Mouse (Mus musculus) stomach, embryonic 16.5 days (tissue): ENCODE measurements around the gene Rnf185. TPM values are rescaled to one million over a fixed set of nuclear protein-coding genes. Genes with fewer than 3 reads are reported as not detected.

Experiments used
- ATAC-seq: fragments of 200-750 bp; cut with Nextera tagmentation; 2 replicates; pipeline ENCODE4 v1.8.0; 2017; ENCODE audit warnings: moderate number of reproducible peaks, moderate TSS enrichment; ENCODE audit not compliant: insufficient read depth, low FRiP score
- H3K27ac ChIP-seq: fragments of 300-500 bp; sonication (generic); 2 replicates; pipeline ENCODE4 v1.5.1; 2014; ENCODE audit warnings: low read length
- H3K27me3 ChIP-seq: fragments of 300-500 bp; sonication (generic); 2 replicates; pipeline ENCODE4 v1.6.1; 2014; ENCODE audit warnings: low read length, control low read depth, mixed read lengths; ENCODE audit not compliant: control insufficient read depth, insufficient read depth
- H3K36me3 ChIP-seq: fragments of 300-500 bp; sonication (generic); 2 replicates; pipeline ENCODE4 v1.6.1; 2014; ENCODE audit warnings: low read length; ENCODE audit not compliant: control insufficient read depth, insufficient read depth
- H3K4me1 ChIP-seq: fragments of 300-500 bp; sonication (generic); 2 replicates; pipeline ENCODE4 v1.6.1; 2014; ENCODE audit warnings: low read length, control low read depth, mixed read lengths; ENCODE audit not compliant: control insufficient read depth, insufficient read depth
- H3K4me2 ChIP-seq: fragments of 300-500 bp; sonication (generic); 2 replicates; pipeline ENCODE4 v1.6.1; 2014; ENCODE audit warnings: low read depth, low read length, mixed read lengths
- H3K4me3 ChIP-seq: fragments of 300-500 bp; sonication (generic); replicated peaks from 2 replicates; pipeline ENCODE4 v1.5.1; 2014; ENCODE audit warnings: mild to moderate bottlenecking, low read length
- H3K9ac ChIP-seq: fragments of 300-500 bp; sonication (generic); 2 replicates; pipeline ENCODE4 v1.6.1; 2014; ENCODE audit warnings: low read length
- H3K9me3 ChIP-seq: fragments of 300-500 bp; sonication (generic); replicated peaks from 2 replicates; pipeline ENCODE4 v1.6.1; 2016; ENCODE audit warnings: low read length, control low read depth; ENCODE audit not compliant: control insufficient read depth
- WGBS: fragments of 180-500 bp; shearing (Covaris S2); extraction: QIAGEN DNeasy Blood & Tissue Kit; methylation state at CpG from one replicate; pipeline ENCODE4 v1.1.7; 2014; 5-methylcytosine and 5-hydroxymethylcytosine counted together
- polyA plus RNA-seq: library from polyadenylated mRNA; unstranded; fragments of >200 nt; fragmentation: Nextera tagmentation; extraction: Ambion mirVana; gene quantifications from 2 replicates; pipeline ENCODE4 v1.2.1, GENCODE M21; 2015

Gene Rnf185
- polyA plus RNA-seq, 1 experiment from 2014 or later, result 30.7 TPM

DNA sequence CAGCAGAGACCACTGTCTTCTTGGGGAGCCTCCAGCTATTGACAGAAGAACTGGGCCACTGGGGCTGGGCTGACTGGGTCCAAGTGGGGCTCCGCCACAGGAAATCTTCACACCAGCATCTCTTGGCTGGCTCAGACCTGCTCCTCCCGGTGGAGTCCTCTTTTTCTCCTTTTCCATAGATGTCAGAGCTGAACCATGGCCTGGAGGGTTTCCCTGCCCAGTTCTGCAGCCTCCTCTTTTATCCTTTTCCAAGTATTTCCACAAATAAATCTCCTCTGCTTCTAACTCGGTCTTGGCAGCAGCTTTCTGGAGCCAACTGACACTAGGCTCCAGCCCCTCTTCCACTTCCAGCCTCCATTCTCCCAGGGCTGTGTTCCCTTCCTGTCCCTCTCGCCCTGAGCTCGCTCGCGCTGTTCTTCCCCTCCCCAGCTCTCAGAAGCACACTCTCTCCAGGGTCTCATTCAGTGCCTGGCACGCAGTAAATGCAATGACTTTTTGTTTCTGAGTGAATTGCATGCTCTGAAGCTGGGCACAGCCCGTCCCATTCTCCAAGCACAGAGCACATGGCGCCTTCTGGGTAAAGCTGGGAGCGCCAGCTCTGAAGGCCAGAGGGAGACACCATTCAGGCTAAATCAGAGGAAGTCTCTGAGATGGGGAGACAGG, 31.9 kb upstream of the Rnf185 start:
- ATAC-seq, result no peak

DNA sequence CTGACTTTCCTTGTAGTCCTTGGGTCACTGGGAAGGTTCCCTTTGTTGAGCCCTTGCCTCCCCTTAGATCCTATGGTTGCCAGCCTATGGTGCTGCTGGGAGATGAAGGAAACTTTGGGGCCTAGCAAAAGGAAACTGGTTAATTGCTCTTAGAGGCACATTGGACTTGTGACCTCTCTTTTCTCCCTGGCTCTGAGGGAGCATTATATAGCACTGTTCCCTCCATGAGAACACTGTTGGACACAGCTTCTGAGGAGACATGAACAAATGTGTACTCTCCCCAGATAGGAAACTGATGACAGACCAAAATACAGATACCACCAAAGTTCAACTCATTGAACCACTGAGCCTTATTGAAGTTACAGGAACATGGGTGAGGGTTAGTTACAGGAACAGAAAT, 23.3 kb upstream of the Rnf185 start:
- Histone ChIP-seq H3K4me2 (no peak overlapping the region), H3K4me3 (no peak overlapping the region), H3K27ac (no peak overlapping the region), H3K9me3 (no peaks in the 10 kb centered on the region), H3K27me3 (no peaks in the 10 kb centered on the region), H3K36me3 (no peaks in the 10 kb centered on the region), H3K9ac (no peak overlapping the region), H3K4me1 (no peaks in the 10 kb centered on the region)
- no peak for ATAC-seq

More for the DNA sequence above, 31.9 kb upstream of the Rnf185 start:
- Histone ChIP-seq H3K4me1 (0 out of 2 replicates have a peak, but pooled peaks cover 3% of the 10 kb centered on the region), H3K27ac (no peak overlapping the region), H3K4me2 (no peak overlapping the region), H3K27me3 (no peaks in the 10 kb centered on the region), H3K4me3 (no peak overlapping the region), H3K36me3 (no peaks in the 10 kb centered on the region), H3K9me3 (no peaks in the 10 kb centered on the region), H3K9ac (no peak overlapping the region)
- WGBS, result 59% methylated on average over 11 of the region's 11 CpGs

DNA sequence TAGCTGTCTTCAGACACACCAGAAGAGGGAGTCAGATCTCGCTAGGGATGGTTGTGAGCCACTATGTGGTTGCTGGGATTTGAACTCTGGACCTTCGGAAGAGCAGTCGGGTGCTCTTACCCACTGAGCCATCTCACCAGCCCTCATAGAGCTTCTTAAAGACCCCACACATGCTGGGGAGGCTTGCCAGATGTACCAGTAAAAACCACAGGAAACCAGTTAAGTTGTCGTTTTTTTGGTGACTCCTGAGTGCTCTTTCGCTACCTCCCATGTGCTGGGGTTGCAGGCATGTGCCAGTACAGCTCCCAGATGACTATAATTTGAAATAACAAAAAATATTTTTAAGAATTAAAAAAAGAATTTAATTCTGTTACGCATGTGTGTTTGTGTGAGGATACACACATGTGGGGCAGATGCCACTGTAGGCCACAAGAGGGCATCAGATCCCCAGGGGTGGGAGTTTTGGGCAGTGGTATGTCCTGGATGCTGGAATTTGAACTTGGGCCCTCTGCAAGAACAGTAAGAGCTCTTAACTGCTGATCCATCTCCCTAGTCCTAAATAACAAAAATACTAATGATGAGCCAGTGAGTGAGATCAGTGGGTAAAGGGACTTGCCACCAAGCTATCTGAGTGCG, 22.4 kb upstream of the Rnf185 start:
- H3K9me3 ChIP-seq, result no peaks in the 10 kb centered on the region
- no peak overlapping the region for H3K27ac ChIP-seq
- WGBS, result 85% methylated on average over 7 of the region's 7 CpGs
- ATAC-seq, result no peak
- H3K36me3 ChIP-seq, result no peaks in the 10 kb centered on the region
- H3K9ac ChIP-seq, result no peak overlapping the region
- no peak overlapping the region for H3K4me3 ChIP-seq
- no peak overlapping the region for H3K4me2 ChIP-seq
- no peaks in the 10 kb centered on the region for H3K27me3 ChIP-seq
- no peaks in the 10 kb centered on the region for H3K4me1 ChIP-seq

DNA sequence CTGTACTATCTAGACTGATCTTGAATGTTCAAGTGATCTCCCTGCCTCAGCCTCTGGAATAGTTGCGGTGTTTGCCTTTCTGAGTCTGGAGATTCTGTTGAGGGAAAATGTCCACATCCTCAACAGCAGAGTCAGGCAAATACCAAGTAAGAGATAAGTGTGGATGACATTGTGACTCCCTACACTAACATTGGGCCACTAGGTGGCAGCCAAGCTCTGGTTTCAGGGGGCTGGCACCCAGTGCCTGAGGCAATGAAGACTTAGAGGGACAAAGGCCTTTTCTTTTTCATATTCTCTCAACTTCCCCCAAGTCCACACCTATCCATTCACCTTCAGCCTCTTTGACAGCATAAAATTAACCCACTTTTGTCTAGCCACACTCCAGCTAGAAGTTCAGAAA, 20.3 kb upstream of the Rnf185 start:
- H3K27ac ChIP-seq, result no peak overlapping the region
- no peaks in the 10 kb centered on the region for H3K27me3 ChIP-seq
- H3K4me2 ChIP-seq, result no peak overlapping the region
- WGBS, result 32% methylated on average over 1 of the region's 1 CpGs
- no peak overlapping the region for H3K9ac ChIP-seq
- ATAC-seq, result peak; percentile 75; the same call in 1 of the 2 replicates
- H3K4me1 ChIP-seq, result no peaks in the 10 kb centered on the region
- H3K9me3 ChIP-seq, result no peaks in the 10 kb centered on the region
- no peaks in the 10 kb centered on the region for H3K36me3 ChIP-seq
- H3K4me3 ChIP-seq, result no peak overlapping the region

DNA sequence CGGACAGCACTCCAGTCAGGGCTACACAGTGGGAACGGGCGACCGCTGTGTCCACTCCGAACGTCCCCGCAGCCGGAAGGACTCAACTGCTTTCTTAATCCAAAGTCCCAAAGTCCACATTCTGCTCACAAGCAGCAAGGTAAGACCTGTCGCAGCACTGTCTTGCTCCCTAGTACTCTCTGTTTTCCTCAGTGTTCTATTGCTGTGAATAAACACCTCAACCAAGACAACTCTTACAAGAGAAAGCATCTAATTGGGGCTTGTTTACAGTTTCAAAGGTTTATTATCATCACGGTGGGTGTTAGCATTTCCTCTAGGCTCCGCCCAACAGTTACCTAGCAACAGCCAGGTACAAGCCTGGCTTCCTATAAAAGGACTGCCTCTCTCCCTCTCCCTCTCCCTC, 19.3 kb upstream of the Rnf185 start:
- Histone ChIP-seq H3K27ac (no peak overlapping the region), H3K9ac (no peak overlapping the region), H3K4me3 (no peak overlapping the region), H3K9me3 (no peaks in the 10 kb centered on the region), H3K4me2 (no peak overlapping the region), H3K27me3 (no peaks in the 10 kb centered on the region), H3K4me1 (no peaks in the 10 kb centered on the region), H3K36me3 (no peaks in the 10 kb centered on the region)
- 21% methylated on average over 11 of the region's 11 CpGs for WGBS
- peak; percentile 46; the same call in 1 of the 2 replicates for ATAC-seq

DNA sequence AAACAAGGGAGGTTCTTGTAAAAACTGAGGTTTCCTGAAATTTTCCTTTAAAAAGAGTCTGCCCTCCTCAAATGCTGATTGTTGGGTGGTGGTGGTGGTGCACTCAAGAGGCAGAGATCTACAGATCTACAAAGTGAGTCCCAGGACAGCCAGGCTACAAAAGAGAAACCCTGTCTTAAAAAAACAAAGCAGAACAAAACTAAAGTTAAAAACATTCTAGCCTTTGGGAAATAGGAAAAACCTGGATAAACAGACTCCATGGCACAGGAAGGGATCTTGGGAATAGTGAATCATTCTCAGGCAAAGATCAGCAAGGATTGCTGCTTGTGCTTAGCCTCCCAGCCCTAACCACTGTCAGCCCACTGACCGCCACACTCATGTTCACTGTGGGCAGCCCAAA, 10.7 kb upstream of the Rnf185 start:
- no peak overlapping the region for H3K27ac ChIP-seq
- no peaks in the 10 kb centered on the region for H3K36me3 ChIP-seq
- 97% methylated on average over 1 of the region's 1 CpGs for WGBS
- H3K4me3 ChIP-seq, result no peak overlapping the region
- no peak overlapping the region for H3K9ac ChIP-seq
- no peaks in the 10 kb centered on the region for H3K27me3 ChIP-seq
- H3K4me2 ChIP-seq, result no peak overlapping the region
- H3K9me3 ChIP-seq, result no peaks in the 10 kb centered on the region
- H3K4me1 ChIP-seq, result no peaks in the 10 kb centered on the region
- no peak for ATAC-seq

DNA sequence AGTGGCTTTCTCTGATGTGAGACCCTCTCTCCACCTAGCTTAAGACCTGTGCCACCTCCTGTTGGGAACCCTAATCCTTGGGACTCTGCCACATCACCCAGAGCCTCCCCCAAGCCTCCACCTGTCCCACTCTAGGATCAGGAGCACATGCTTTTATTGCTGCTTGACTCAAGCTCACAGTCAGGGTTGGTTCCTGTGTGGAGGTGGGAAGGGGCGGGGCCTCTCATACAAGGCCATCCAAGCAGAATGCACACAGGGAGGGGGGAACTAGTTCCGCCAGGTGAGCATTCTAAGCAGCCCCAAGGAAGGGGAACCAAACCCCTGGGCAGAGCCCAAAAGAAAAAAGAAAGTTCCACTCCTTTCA, 6.9 kb upstream of the Rnf185 start:
- no peaks in the 10 kb centered on the region for H3K27me3 ChIP-seq
- no peaks in the 10 kb centered on the region for H3K4me1 ChIP-seq
- ATAC-seq, result peak; percentile 55; the same call in 1 of the 2 replicates
- H3K9me3 ChIP-seq, result no peaks in the 10 kb centered on the region
- H3K36me3 ChIP-seq, result no peaks in the 10 kb centered on the region
- H3K4me3 ChIP-seq, result no peak overlapping the region
- H3K27ac ChIP-seq, result no peak overlapping the region
- no peak overlapping the region for H3K9ac ChIP-seq
- 66% methylated on average over 2 of the region's 2 CpGs for WGBS
- H3K4me2 ChIP-seq, result no peak overlapping the region

DNA sequence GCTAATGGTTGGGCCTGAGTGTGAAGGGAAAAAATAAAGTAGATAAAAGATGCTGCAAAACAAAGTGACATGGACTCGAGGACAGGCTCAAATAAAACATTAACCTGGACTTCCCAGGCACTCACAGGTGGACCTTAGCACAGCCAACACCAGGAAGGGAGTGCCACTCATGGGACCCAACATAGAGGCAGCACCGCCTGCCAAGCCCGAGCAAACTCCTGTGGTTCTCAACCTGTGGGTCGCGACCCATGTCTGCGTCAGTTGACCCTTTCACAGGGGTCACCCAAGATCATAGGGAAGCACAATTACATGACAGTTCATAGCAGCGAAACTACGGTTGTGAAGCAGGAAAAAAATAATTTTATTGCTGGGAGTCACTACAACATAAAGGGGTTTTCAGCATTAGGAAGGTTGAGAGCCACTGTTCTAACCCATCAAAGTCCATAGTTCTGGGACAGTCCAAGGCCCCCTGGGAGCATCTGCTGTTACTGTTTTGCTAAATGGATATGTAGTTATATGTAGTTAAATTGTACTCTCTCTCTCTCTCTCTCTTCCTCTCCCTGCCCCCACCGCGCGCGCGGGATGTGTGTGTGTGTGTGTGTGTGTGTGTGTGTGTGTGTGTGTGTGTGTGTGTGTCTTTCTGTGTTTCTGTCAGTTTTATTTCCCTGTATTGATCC, 6.4 kb upstream of the Rnf185 start:
- no peak overlapping the region for H3K4me2 ChIP-seq
- no peaks in the 10 kb centered on the region for H3K36me3 ChIP-seq
- no peaks in the 10 kb centered on the region for H3K9me3 ChIP-seq
- H3K9ac ChIP-seq, result no peak overlapping the region
- no peak overlapping the region for H3K4me3 ChIP-seq
- no peak overlapping the region for H3K27ac ChIP-seq
- WGBS, result 78% methylated on average over 13 of the region's 13 CpGs
- peaks cover 1% of the 10 kb centered on the region for H3K4me1 ChIP-seq
- H3K27me3 ChIP-seq, result no peaks in the 10 kb centered on the region
- ATAC-seq, result no peak; the same call in 1 of the 2 replicates

DNA sequence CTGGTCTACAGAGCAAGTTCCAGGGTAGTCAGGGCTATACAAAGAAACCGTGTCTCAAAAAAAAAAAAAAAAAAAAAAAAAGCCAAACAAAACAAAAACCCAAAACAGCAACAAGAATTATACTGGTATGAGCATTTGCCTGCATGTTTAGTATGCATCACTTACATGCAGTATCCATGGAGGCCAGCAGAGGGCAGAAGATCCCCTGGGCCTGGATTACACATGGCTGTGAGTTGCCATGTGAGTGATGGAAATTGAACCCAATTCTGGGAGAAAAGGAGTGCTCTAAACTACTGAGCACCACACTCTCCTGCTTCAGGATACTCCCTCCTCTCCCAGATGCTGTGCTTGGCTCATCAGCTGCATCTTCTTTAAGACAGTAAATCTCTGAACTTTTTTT, 4.2 kb upstream of the Rnf185 start:
- Histone ChIP-seq H3K9me3 (no peaks in the 10 kb centered on the region), H3K27ac (no peak overlapping the region), H3K9ac (no peak overlapping the region), H3K27me3 (no peaks in the 10 kb centered on the region), H3K4me1 (peaks cover 5% of the 10 kb centered on the region), H3K4me2 (no peak overlapping the region), H3K4me3 (no peak overlapping the region), H3K36me3 (no peaks in the 10 kb centered on the region)
- 14% methylated on average over 1 of the region's 1 CpGs for WGBS
- ATAC-seq, result no peak
